Mouse (Mus musculus) liver, adult 2 months (tissue): ENCODE results near the gene Olfr38.

Experiments
- CTCF ChIP-seq: fragments of 200-500 bp; IDR thresholded peaks from 2 replicates; pipeline ENCODE4 v1.5.1; 2011; ENCODE audit warnings: low read depth, low read length, control low read depth
- POLR2A ChIP-seq: fragments of 200-500 bp; IDR thresholded peaks from 2 replicates; pipeline ENCODE4 v1.6.1; 2011; ENCODE audit warnings: low read length, control low read depth; ENCODE audit not compliant: insufficient read depth; ENCODE audit errors: extremely low read depth

GRCm38 (mm10) chr6:42756104-42756503, at the start of gene Olfr38:
- TF ChIP-seq POLR2A (no peak), CTCF (no peak)
